Mouse (Mus musculus) erythroblast, embryonic 14.5 days (primary cell): Measurements from ENCODE around the gene Cnksr1. TPM values are rescaled to one million over a fixed set of nuclear protein-coding genes. Genes with fewer than 3 reads are reported as not detected.

Experiments
- H3K27me3 ChIP-seq: 2 replicates; pipeline ENCODE4 v1.6.1; 2012; ENCODE audit warnings: inconsistent platforms; ENCODE audit not compliant: control insufficient read depth
- H3K36me3 ChIP-seq: 2 replicates; pipeline ENCODE4 v1.6.1; 2012; ENCODE audit warnings: mild to moderate bottlenecking, inconsistent platforms; ENCODE audit not compliant: control insufficient read depth
- H3K4me1 ChIP-seq: 2 replicates; pipeline ENCODE4 v1.6.1; 2012; ENCODE audit warnings: inconsistent platforms; ENCODE audit not compliant: control insufficient read depth
- H3K4me3 ChIP-seq: replicated peaks from 2 replicates; pipeline ENCODE3; 2012; ENCODE audit warnings: moderate library complexity, mild to moderate bottlenecking, inconsistent platforms
- H3K9me3 ChIP-seq: 2 replicates; pipeline ENCODE4 v1.6.1; 2012; ENCODE audit warnings: low read length, inconsistent platforms, mixed read lengths; ENCODE audit not compliant: control insufficient read depth
- GATA1 ChIP-seq: IDR thresholded peaks from 2 replicates; pipeline ENCODE4 v1.6.1; 2012; ENCODE audit warnings: low read length, inconsistent platforms, mixed read lengths
- TAL1 ChIP-seq: IDR thresholded peaks from 3 replicates; pipeline ENCODE4 v1.6.1; 2012; ENCODE audit warnings: low read length, inconsistent platforms, mixed read lengths
- polyA plus RNA-seq: library from polyadenylated mRNA; stranded (reverse); fragments of >175 nt; gene quantifications from 2 replicates; pipeline ENCODE4 v1.2.3, GENCODE M21; 2012

Gene Cnksr1
- polyA plus RNA-seq, 1 experiment, result not detected

DNA sequence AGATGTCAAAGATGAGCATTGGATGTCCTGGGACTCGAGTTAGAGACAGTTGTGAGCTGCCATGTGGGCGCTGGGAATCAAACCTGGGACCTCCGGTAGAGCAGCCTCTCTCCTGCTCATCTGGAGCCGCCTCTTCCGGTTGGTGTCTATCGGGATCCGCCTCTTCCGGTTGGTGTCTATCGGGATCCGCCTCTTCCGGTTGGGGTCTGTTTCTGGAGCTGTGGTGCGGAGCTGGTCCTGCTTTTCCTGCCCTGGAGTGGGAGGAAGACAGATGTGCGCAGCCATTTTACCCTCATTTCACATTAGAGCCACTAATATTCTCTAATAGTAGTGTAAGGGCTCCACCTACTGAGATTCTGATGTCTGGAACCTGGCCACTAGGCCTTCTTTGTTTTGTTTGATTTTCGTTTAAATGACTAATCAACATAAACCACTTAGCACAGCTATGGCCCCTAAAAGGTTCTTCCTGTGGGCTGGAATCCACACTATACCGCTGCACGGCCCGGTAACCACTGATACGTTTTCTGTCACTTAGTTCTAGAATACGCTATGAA is 30.0 kb upstream of the Cnksr1 start:
- Histone ChIP-seq H3K9me3 (peaks cover 7% of the 10 kb centered on the region; the same call in 1 of the 2 replicates), H3K27me3 (no peaks in the 10 kb centered on the region; the same call in 1 of the 2 replicates), H3K36me3 (no peaks in the 10 kb centered on the region), H3K4me1 (peaks cover 13% of the 10 kb centered on the region), H3K4me3 (no peak overlapping the region)
- TF ChIP-seq TAL1 (no peak), GATA1 (no peak)

DNA sequence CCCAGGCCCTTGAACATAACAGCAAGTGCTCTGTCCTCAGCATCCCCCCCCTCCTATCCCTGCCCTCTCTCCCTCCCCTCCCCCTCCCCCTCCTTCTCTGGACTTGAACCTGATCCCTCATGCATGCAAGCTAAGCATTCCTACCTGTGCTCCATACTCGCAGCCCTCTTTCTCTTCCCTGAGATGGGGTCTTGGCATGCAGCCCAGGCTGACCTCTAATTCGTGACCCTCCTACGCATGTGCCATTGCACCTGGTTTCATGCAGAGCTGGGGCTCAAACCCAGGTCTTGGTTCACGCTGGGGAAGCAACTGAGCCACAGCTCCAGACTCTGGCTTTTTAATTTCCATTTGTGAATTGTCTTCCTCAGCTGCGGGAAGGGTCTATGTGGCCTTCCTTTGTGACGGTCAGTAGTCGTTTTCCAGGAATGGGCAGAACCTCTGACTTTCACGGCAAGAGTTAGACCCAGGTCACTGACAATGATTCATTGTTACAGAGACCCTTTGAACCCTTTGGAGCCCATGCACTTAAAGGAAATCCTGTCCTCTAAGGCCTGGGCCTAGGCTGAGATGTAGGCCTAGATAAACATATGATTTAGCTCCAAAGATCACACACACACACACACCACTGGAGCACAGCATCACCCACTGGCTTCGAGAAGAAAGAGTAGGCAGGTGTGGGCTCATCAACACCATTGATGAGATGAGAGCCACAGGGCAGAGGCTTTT is 27.8 kb upstream of the Cnksr1 start:
- Histone ChIP-seq H3K9me3 (peaks cover 10% of the 10 kb centered on the region), H3K36me3 (no peaks in the 10 kb centered on the region), H3K27me3 (no peaks in the 10 kb centered on the region; the same call in 1 of the 2 replicates), H3K4me1 (no peaks in the 10 kb centered on the region), H3K4me3 (no peak overlapping the region)
- TF ChIP-seq GATA1 (no peak), TAL1 (no peak)

DNA sequence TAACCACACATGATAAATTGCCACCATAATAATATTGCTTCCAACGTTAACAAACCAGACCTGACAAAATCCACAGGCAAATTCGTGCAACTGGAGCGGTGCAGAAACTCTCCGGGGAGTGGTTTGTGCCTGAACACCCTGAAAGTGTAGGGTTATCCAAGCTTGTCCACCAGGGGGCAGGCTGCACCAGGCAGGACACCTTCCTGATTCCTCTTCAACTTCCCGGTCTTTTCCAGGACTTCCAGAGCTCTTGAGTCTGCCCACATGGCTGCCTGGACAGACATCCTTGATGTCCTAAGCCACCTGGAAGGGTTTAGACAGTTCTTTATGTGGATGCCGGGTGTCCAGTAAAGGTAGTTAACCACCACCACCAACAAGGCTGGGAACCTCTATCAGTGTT is 25.0 kb upstream of the Cnksr1 start:
- H3K9me3 ChIP-seq, result peaks cover 10% of the 10 kb centered on the region
- no peaks in the 10 kb centered on the region; the same call in 1 of the 2 replicates for H3K27me3 ChIP-seq
- no peak overlapping the region for H3K4me3 ChIP-seq
- TF ChIP-seq GATA1 (no peak), TAL1 (no peak)
- no peaks in the 10 kb centered on the region for H3K4me1 ChIP-seq
- H3K36me3 ChIP-seq, result no peaks in the 10 kb centered on the region

DNA sequence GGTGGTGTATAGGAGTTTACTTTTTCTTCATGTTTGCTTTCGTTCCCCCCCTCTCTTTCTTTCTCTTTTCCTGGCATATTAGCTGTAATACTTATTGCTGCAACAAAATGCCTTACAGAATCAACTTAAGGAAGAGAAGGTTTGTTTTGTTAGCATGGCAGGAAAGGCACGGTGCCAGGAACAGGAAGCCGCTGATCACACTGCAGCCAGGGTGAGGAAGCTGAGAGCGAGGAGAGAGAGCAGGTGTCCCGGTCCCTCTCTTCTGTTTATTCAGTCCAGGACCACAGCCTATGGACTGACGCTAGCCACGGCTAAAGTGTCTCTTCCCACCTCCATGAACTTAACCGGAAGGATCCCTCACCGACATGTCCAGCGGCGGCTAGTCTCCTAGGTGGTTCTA is 20.2 kb upstream of the Cnksr1 start:
- TF ChIP-seq GATA1, result no peak
- no peak for TF ChIP-seq TAL1

DNA sequence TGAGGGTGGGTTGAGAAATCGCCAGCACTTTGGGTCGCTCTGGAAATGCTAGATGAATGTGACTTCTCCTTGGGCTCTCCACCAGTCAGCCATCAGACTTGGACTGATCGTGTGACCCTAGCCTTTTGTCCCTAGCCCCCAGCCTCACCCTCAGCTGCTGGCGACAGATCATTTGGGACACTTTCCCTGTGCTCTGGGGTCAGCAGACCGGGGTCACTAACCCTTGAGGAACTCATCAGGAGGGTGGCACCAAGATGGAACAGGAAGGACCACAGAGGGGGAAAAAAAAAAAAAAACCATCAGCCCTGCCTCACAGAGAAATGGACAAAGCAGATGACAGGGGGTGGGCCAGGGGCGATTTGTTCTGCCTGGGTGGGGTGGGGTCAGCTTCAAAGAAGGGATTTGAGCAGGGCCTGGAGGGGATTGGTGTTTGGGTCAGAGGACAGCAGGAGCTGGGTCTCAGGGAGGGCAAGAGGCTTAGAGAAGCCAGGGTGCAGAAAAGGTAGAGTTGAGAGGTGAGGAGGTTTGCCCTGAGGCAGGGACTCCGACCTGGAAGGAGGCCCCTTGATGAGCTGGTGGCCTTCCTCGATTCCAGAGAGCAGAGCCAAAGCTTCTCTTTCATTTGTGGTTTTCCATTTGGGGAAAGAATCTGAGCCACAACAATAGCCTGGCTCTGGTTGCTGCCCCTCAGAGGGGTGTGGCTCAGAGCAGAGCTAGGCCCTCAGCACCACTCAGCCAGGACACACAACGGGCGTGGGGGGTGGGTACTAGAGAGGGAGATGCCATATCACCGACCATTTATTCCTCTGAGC is 19.2 kb upstream of the Cnksr1 start:
- Histone ChIP-seq H3K4me3 (no peak overlapping the region), H3K4me1 (peaks cover 2% of the 10 kb centered on the region; the same call in 1 of the 2 replicates), H3K36me3 (no peaks in the 10 kb centered on the region), H3K9me3 (peaks cover 4% of the 10 kb centered on the region), H3K27me3 (peaks cover 37% of the 10 kb centered on the region)
- TF ChIP-seq GATA1 (no peak), TAL1 (no peak)

More for the DNA sequence above, 20.2 kb upstream of the Cnksr1 start:
- Histone ChIP-seq H3K36me3 (no peaks in the 10 kb centered on the region), H3K27me3 (peaks cover 28% of the 10 kb centered on the region), H3K4me1 (peaks cover 2% of the 10 kb centered on the region; the same call in 1 of the 2 replicates), H3K4me3 (no peak overlapping the region), H3K9me3 (peaks cover 4% of the 10 kb centered on the region)

DNA sequence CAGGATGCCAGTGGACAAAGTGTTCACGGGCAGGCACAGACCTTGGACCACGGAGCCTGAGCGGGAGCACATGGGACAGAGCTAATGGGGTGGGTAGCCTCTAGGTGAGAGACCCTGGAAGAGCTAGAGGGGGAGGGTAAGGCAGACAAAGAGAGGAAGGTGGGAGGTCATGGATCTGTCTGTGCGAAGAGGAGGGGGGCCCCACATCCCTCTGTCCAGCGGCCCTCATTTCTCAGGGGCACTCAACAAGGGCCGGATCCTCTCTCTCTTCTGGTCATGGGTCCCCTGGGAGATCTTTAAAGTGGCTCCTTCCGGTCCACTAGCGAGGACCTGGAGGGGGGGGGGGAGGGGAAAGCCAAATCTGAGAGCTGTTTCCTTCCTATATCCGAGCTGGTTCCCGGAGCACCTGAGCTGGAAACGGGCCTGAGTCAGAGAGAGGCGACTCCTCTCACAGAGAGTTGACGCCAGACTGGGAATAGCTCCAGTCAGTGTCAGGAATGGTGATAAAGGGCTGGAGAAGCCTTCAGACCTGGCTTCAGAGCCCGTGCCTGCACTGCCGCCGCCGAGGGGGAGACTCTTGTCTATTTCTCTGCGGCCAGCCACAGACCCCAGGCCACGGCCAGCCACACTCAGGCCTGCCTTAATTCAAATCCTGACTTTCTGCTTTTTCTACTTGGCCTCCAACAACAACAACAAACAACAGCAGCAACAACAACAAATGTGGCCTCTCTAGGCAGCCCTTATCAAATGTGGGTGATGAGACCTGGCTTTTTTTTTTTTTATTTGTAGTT is 18.4 kb upstream of the Cnksr1 start:
- Histone ChIP-seq H3K36me3 (no peaks in the 10 kb centered on the region), H3K4me3 (no peak overlapping the region), H3K27me3 (peaks cover 45% of the 10 kb centered on the region), H3K9me3 (no peaks in the 10 kb centered on the region; the same call in none of the 2 replicates), H3K4me1 (peaks cover 9% of the 10 kb centered on the region)
- TF ChIP-seq TAL1 (no peak), GATA1 (no peak)

DNA sequence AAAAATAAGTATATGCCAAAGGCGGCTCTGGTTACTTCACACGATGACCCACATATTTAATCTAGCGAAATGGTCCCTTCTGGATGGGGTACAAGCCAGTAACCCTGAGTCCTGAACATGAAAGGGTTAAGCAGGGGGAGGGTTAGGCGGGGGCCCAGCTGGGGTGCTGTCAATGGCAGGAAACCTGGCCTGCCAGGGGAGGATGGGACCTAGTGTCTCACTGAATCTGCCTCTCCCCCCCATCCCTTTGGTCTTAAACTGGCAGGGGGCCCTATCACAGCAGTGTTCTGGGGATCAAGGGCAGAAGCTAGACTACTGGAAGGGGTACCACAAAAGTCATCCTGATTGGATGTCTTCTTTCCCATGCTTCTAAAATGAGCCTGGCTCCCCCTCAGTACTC is 17.7 kb upstream of the Cnksr1 start:
- Histone ChIP-seq H3K9me3 (peaks cover 3% of the 10 kb centered on the region; the same call in 1 of the 2 replicates), H3K27me3 (peaks cover 53% of the 10 kb centered on the region), H3K4me1 (peaks cover 16% of the 10 kb centered on the region), H3K36me3 (no peaks in the 10 kb centered on the region), H3K4me3 (no peak overlapping the region)
- TF ChIP-seq GATA1 (no peak), TAL1 (no peak)

DNA sequence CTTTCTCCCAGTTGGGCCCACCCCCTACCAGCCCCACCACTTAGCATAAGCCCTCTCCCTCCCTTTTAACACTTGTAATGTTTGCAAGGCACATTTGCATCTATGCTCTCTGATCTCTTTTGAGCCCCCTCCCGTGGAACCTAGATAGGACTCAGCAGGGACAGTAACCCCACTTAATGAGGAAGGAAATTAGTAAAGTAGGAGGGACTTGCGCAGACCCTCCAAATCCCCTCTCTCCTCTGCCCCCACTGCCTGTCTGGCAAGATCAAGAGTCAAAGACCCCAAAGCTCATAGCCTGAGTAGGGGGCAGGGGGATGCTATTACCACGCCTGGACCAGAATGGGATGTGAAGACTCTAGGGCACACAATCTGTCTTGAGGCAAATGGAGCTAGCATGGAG is 16.6 kb upstream of the Cnksr1 start:
- TF ChIP-seq GATA1 (no peak), TAL1 (no peak)
- Histone ChIP-seq H3K27me3 (peaks cover 63% of the 10 kb centered on the region), H3K4me3 (no peak overlapping the region), H3K9me3 (peaks cover 3% of the 10 kb centered on the region; the same call in 1 of the 2 replicates), H3K4me1 (peaks cover 21% of the 10 kb centered on the region), H3K36me3 (no peaks in the 10 kb centered on the region)
